Comparison of ENCODE assay signal across 8 mouse cellular contexts in genomic region chr9:114690119-114690601, GRCm38 (mm10). TPM values are rescaled to one million over a fixed set of nuclear protein-coding genes. Genes with fewer than 3 reads are reported as not detected.
DNase-seq lines count a peak whose midpoint lies in the region; ATAC-seq lines count a peak whose summit lies in the region.

No protein-coding gene starts in this region.

- H3K4me3 ChIP-seq in heart, embryonic 14.5 days (ENCODE audit: control insufficient read depth in 1 of 2, insufficient read depth in 1 of 2, low read depth in 1 of 2, low read length in 2 of 2), result peak overlapping the region; percentile 21 to 82
- peak overlapping the region; percentile 96 for H3K4me3 ChIP-seq in hindbrain, embryonic 16.5 days (ENCODE audit: low read length)
- H3K4me3 ChIP-seq in macrophage (ENCODE audit: inconsistent target), result peak overlapping the region; percentile 54; the same call in 1 of the 2 replicates

- peaks cover 57% of the 10 kb centered on the region for H3K79me2 ChIP-seq in macrophage (ENCODE audit: inconsistent target)

- no peaks in the 10 kb centered on the region for H3K9me3 ChIP-seq in heart, embryonic 14.5 days (ENCODE audit: control insufficient read depth, low read length)
- H3K9me3 ChIP-seq in hindbrain, embryonic 16.5 days (ENCODE audit: control insufficient read depth, low read length), result no peaks in the 10 kb centered on the region

- H3K36me3 ChIP-seq in heart, embryonic 14.5 days (ENCODE audit: control insufficient read depth, insufficient read depth, low read length), result peaks cover 35% of the 10 kb centered on the region
- peaks cover 8% of the 10 kb centered on the region for H3K36me3 ChIP-seq in hindbrain, embryonic 16.5 days (ENCODE audit: control insufficient read depth, insufficient read depth, low read length)
- H3K36me3 ChIP-seq in macrophage (ENCODE audit: inconsistent target), result no peaks in the 10 kb centered on the region; the same call in 1 of the 2 replicates

- H3K4me1 ChIP-seq in heart, embryonic 14.5 days (ENCODE audit: control insufficient read depth in 2 of 2, insufficient read depth in 2 of 2, low read length in 2 of 2), result peaks cover 7 to 24% of the 10 kb centered on the region in 2 experiments
- H3K4me1 ChIP-seq in hindbrain, embryonic 16.5 days (ENCODE audit: control insufficient read depth, insufficient read depth, low read depth, low read length), result peaks cover 16% of the 10 kb centered on the region

- no peaks in the 10 kb centered on the region for H3K27me3 ChIP-seq in heart, embryonic 14.5 days (ENCODE audit: control insufficient read depth, insufficient read depth, low read length)
- H3K27me3 ChIP-seq in hindbrain, embryonic 16.5 days (replicated peaks; ENCODE audit: control insufficient read depth, insufficient read depth, low read length), result no peaks in the 10 kb centered on the region

- 7% methylated on average over 10 of the region's 10 CpGs for WGBS in heart, embryonic 14.5 days
- 7% methylated on average over 10 of the region's 10 CpGs for WGBS in hindbrain, embryonic 16.5 days
- 16% methylated on average over 9 of the region's 10 CpGs for WGBS in macrophage (ENCODE audit: missing documents)

- no peak for ATAC-seq in heart, embryonic 14.5 days (ENCODE audit: insufficient number of reproducible peaks, insufficient read depth, low FRiP score, low read depth)
- no peak for ATAC-seq in hindbrain, embryonic 16.5 days

- H3K4me2 ChIP-seq in heart, embryonic 14.5 days (ENCODE audit: low read length), result peak overlapping the region; percentile 78
- peak overlapping the region; percentile 54 for H3K4me2 ChIP-seq in hindbrain, embryonic 16.5 days (ENCODE audit: low read length)

- no peak for DNase-seq in heart, adult 8-10 months (ENCODE audit: low spot score)
- peak; percentile 44 for DNase-seq in embryo, embryonic 11 days
- DNase-seq in urinary bladder, adult 2 months (ENCODE audit: low spot score), result no peak
- DNase-seq in cerebellum, adult 8-10 months, result no peak
- no peak for DNase-seq in T-cell, adult 2 months (ENCODE audit: low spot score)

- H3K9ac ChIP-seq in heart, embryonic 14.5 days (ENCODE audit: low read length), result peak overlapping the region; percentile 95
- peak overlapping the region; percentile 39 for H3K9ac ChIP-seq in hindbrain, embryonic 16.5 days (ENCODE audit: low read depth, low read length)

- H3K27ac ChIP-seq in heart, embryonic 14.5 days (replicated peaks in 1 of 2; ENCODE audit: control insufficient read depth in 1 of 2, insufficient read depth in 1 of 2, low read depth in 2 of 2, low read length in 2 of 2), result peak overlapping the region in 1 of 2 experiments; percentile 24; a peak in 3 of 4 replicates
- H3K27ac ChIP-seq in hindbrain, embryonic 16.5 days (ENCODE audit: low read depth, low read length), result no peak overlapping the region
- peak overlapping the region; percentile 46 for H3K27ac ChIP-seq in macrophage

RNA-seq across cellular contexts. Expression of gene Dync1li1, which starts 1.6 kb away (rescaled TPM):
- 80.1 and 82.5 TPM in 2 replicates for polyA plus RNA-seq in heart, embryonic 14.5 days (2014; fragmentation: Nextera tagmentation; extraction: Ambion mirVana)
- 10 to 100 TPM; 57.3 to 70.2 (median 66.2) TPM for total RNA-seq in heart, adult 8-10 months (2022)
- 105 and 116 TPM in 2 replicates for polyA plus RNA-seq in hindbrain, embryonic 16.5 days (2015; fragmentation: Nextera tagmentation; extraction: Ambion mirVana)
- total RNA-seq in macrophage (2018; cell fraction: chromatin; rRNA removed), result 100 to 1,000 TPM in 1 of 26 experiments, 10 to 100 TPM in 25; 34.1 to 104 (median 52.5) TPM
- total RNA-seq in macrophage (2018; cell fraction: cytosol; rRNA removed), result 10 to 100 TPM; 46.7 to 70.7 (median 53.5) TPM
- 10 to 100 TPM; 35.0 to 59.1 (median 50.4) TPM for total RNA-seq in macrophage (2018; cell fraction: nucleus; rRNA removed)
- polyA plus RNA-seq in macrophage (2018), result 39.8 to 54.4 TPM (median 39.9 TPM) in 3 replicates
- polyA plus RNA-seq in urinary bladder, adult 2 months (2012; rRNA removed), result 24.9 and 27.6 TPM in 2 replicates

RNA-seq across cellular contexts. Expression of gene Cmtm6, which starts 40.8 kb away (rescaled TPM):
- 41.9 and 45.2 TPM in 2 replicates for polyA plus RNA-seq in heart, embryonic 14.5 days (2014; fragmentation: Nextera tagmentation; extraction: Ambion mirVana)
- 10 to 100 TPM; 16.1 to 23.8 (median 19.3) TPM for total RNA-seq in heart, adult 8-10 months (2022)
- 21.0 and 21.2 TPM in 2 replicates for polyA plus RNA-seq in hindbrain, embryonic 16.5 days (2015; fragmentation: Nextera tagmentation; extraction: Ambion mirVana)
- total RNA-seq in macrophage (2018; cell fraction: chromatin; rRNA removed), result 10 to 100 TPM in 25 of 26 experiments, 1 to 10 TPM in 1; 9.5 to 94.2 (median 29.7) TPM
- total RNA-seq in macrophage (2018; cell fraction: cytosol; rRNA removed), result 100 to 1,000 TPM in 12 of 26 experiments, 10 to 100 TPM in 14; 60.7 to 138 (median 99.6) TPM
- 100 to 1,000 TPM in 10 of 26 experiments, 10 to 100 TPM in 16; 54.2 to 141 (median 94.4) TPM for total RNA-seq in macrophage (2018; cell fraction: nucleus; rRNA removed)
- polyA plus RNA-seq in macrophage (2018), result 61.4 to 121 TPM (median 79.5 TPM) in 3 replicates
- polyA plus RNA-seq in urinary bladder, adult 2 months (2012; rRNA removed), result 40.3 and 41.4 TPM in 2 replicates

RNA-seq across cellular contexts. Expression of gene Cnot10, which starts 50.2 kb away (rescaled TPM):
- 34.5 and 36.4 TPM in 2 replicates for polyA plus RNA-seq in heart, embryonic 14.5 days (2014; fragmentation: Nextera tagmentation; extraction: Ambion mirVana)
- 10 to 100 TPM; 21.2 to 22.9 (median 21.8) TPM for total RNA-seq in heart, adult 8-10 months (2022)
- polyA plus RNA-seq in hindbrain, embryonic 16.5 days (2015; fragmentation: Nextera tagmentation; extraction: Ambion mirVana), result 52.1 and 57.1 TPM in 2 replicates
- 100 to 1,000 TPM in 3 of 26 experiments, 10 to 100 TPM in 23; 17.9 to 122 (median 64.2) TPM for total RNA-seq in macrophage (2018; cell fraction: chromatin; rRNA removed)
- 10 to 100 TPM in 24 of 26 experiments, 1 to 10 TPM in 2; 9.1 to 16.0 (median 12.5) TPM for total RNA-seq in macrophage (2018; cell fraction: cytosol; rRNA removed)
- total RNA-seq in macrophage (2018; cell fraction: nucleus; rRNA removed), result 10 to 100 TPM; 11.2 to 73.7 (median 30.4) TPM
- polyA plus RNA-seq in macrophage (2018), result 13.8 to 17.7 TPM (median 14.6 TPM) in 3 replicates
- 42.0 and 45.8 TPM in 2 replicates for polyA plus RNA-seq in urinary bladder, adult 2 months (2012; rRNA removed)
